Mouse (Mus musculus): ENCODE data around the gene S100a5. TPM values are rescaled to one million over a fixed set of nuclear protein-coding genes. Genes with fewer than 3 reads are reported as not detected.

The S100a5 gene
- polyA plus RNA-seq (2016; fragmentation: Nextera tagmentation; extraction: Ambion mirVana) = not detected in 2 replicates

GRCm38 (mm10) chr3:90608223-90608622 is at the start of gene S100a5:
S100a5 (plus strand) TSS chr3:90608523.
- ATAC-seq (ENCODE audit: low FRiP score, low read depth) = no peak
- Histone ChIP-seq H3K36me3 (no peaks in the 10 kb centered on the region), H3K4me1 (peaks cover 10% of the 10 kb centered on the region; the same call in 1 of the 2 replicates), H3K27ac (replicated peaks) (no peak within 1 kb of the TSS), H3K9me3 (no peaks in the 10 kb centered on the region), H3K9ac (replicated peaks) (no peak within 1 kb of the TSS), H3K4me3 (no peak within 1 kb of the TSS), H3K27me3 (peaks cover 5% of the 10 kb centered on the region), H3K4me2 (replicated peaks) (no peak within 1 kb of the TSS)
- whole genome bisulfite sequencing = 56% methylated on average over 3 of the region's 3 CpGs

GRCm38 (mm10) chr3:90560008-90560628 is 48.2 kb upstream of the S100a5 start, which contains the start of gene S100a3:
S100a3 (plus strand) TSS chr3:90560578.
- no peak within 1 kb of the TSS for H3K27ac ChIP-seq (replicated peaks)
- no peak for ATAC-seq (ENCODE audit: low FRiP score, low read depth)
- H3K4me3 ChIP-seq = no peak within 1 kb of the TSS
- 85% methylated on average over 6 of the region's 6 CpGs for WGBS
- no peak within 1 kb of the TSS for H3K4me2 ChIP-seq (replicated peaks)
- no peak within 1 kb of the TSS for H3K9ac ChIP-seq (replicated peaks)
- no peaks in the 10 kb centered on the region for H3K27me3 ChIP-seq
- H3K4me1 ChIP-seq = peaks cover 4% of the 10 kb centered on the region; the same call in 1 of the 2 replicates
- H3K36me3 ChIP-seq = no peaks in the 10 kb centered on the region
- H3K9me3 ChIP-seq = no peaks in the 10 kb centered on the region

- Histone ChIP-seq H3K27ac (replicated peaks) (no peak overlapping the region), H3K4me2 (replicated peaks) (no peak overlapping the region), H3K9ac (replicated peaks) (no peak overlapping the region), H3K4me1 (no peaks in the 10 kb centered on the region), H3K4me3 (no peak overlapping the region), H3K27me3 (no peaks in the 10 kb centered on the region), H3K36me3 (no peaks in the 10 kb centered on the region), H3K9me3 (no peaks in the 10 kb centered on the region)
- 90% methylated on average over 5 of the region's 5 CpGs for WGBS
- no peak for ATAC-seq (ENCODE audit: low FRiP score, low read depth)
These were observed 33.6 kb upstream of the S100a5 start for GRCm38 (mm10) chr3:90574691-90575090.

- Histone ChIP-seq H3K4me1 (no peaks in the 10 kb centered on the region), H3K4me2 (replicated peaks) (no peak overlapping the region), H3K9me3 (no peaks in the 10 kb centered on the region), H3K4me3 (no peak overlapping the region), H3K9ac (replicated peaks) (no peak overlapping the region), H3K36me3 (no peaks in the 10 kb centered on the region), H3K27me3 (no peaks in the 10 kb centered on the region), H3K27ac (replicated peaks) (no peak overlapping the region)
- WGBS = 84% methylated on average over 3 of the region's 3 CpGs
- no peak for ATAC-seq (ENCODE audit: low FRiP score, low read depth)
These were observed 33.0 kb upstream of the S100a5 start for GRCm38 (mm10) chr3:90575320-90575719.

GRCm38 (mm10) chr3:90576351-90577001 is 31.8 kb upstream of the S100a5 start:
- H3K9ac ChIP-seq (replicated peaks) = no peak overlapping the region
- no peaks in the 10 kb centered on the region for H3K27me3 ChIP-seq
- no peak overlapping the region for H3K4me2 ChIP-seq (replicated peaks)
- H3K36me3 ChIP-seq = no peaks in the 10 kb centered on the region
- H3K27ac ChIP-seq (replicated peaks) = no peak overlapping the region
- no peaks in the 10 kb centered on the region for H3K4me1 ChIP-seq
- no peaks in the 10 kb centered on the region for H3K9me3 ChIP-seq
- H3K4me3 ChIP-seq = no peak overlapping the region
- 74% methylated on average over 10 of the region's 10 CpGs for WGBS
- ATAC-seq (ENCODE audit: low FRiP score, low read depth) = no peak

- H3K4me1 ChIP-seq = no peaks in the 10 kb centered on the region
- H3K4me3 ChIP-seq = no peak overlapping the region
- no peaks in the 10 kb centered on the region for H3K36me3 ChIP-seq
- H3K4me2 ChIP-seq (replicated peaks) = no peak overlapping the region
- H3K27ac ChIP-seq (replicated peaks) = no peak overlapping the region
- H3K27me3 ChIP-seq = no peaks in the 10 kb centered on the region
- H3K9ac ChIP-seq (replicated peaks) = no peak overlapping the region
- 82% methylated on average over 7 of the region's 7 CpGs for WGBS
- no peaks in the 10 kb centered on the region for H3K9me3 ChIP-seq
- ATAC-seq (ENCODE audit: low FRiP score, low read depth) = no peak
These were observed 28.9 kb upstream of the S100a5 start for GRCm38 (mm10) chr3:90579433-90579832.

- H3K4me1 ChIP-seq = no peaks in the 10 kb centered on the region
- no peaks in the 10 kb centered on the region for H3K9me3 ChIP-seq
- H3K4me2 ChIP-seq (replicated peaks) = no peak overlapping the region
- no peak overlapping the region for H3K9ac ChIP-seq (replicated peaks)
- ATAC-seq (ENCODE audit: low FRiP score, low read depth) = no peak
- WGBS = 93% methylated on average over 5 of the region's 5 CpGs
- no peak overlapping the region for H3K27ac ChIP-seq (replicated peaks)
- no peaks in the 10 kb centered on the region for H3K36me3 ChIP-seq
- no peaks in the 10 kb centered on the region for H3K27me3 ChIP-seq
- H3K4me3 ChIP-seq = no peak overlapping the region
These were observed 27.2 kb upstream of the S100a5 start for GRCm38 (mm10) chr3:90581141-90581540.

GRCm38 (mm10) chr3:90582156-90582555 is 26.2 kb upstream of the S100a5 start:
- H3K27me3 ChIP-seq = no peaks in the 10 kb centered on the region
- no peaks in the 10 kb centered on the region for H3K4me1 ChIP-seq
- H3K27ac ChIP-seq (replicated peaks) = no peak overlapping the region
- H3K4me3 ChIP-seq = no peak overlapping the region
- ATAC-seq (ENCODE audit: low FRiP score, low read depth) = no peak
- WGBS = 94% methylated on average over 1 of the region's 1 CpGs
- no peaks in the 10 kb centered on the region for H3K9me3 ChIP-seq
- no peak overlapping the region for H3K9ac ChIP-seq (replicated peaks)
- no peaks in the 10 kb centered on the region for H3K36me3 ChIP-seq
- H3K4me2 ChIP-seq (replicated peaks) = no peak overlapping the region

GRCm38 (mm10) chr3:90582556-90582955 is 25.8 kb upstream of the S100a5 start:
- H3K4me3 ChIP-seq = no peak overlapping the region
- no peak for ATAC-seq (ENCODE audit: low FRiP score, low read depth)
- 86% methylated on average over 4 of the region's 4 CpGs for WGBS
- no peak overlapping the region for H3K4me2 ChIP-seq (replicated peaks)
- H3K4me1 ChIP-seq = no peaks in the 10 kb centered on the region
- H3K9me3 ChIP-seq = no peaks in the 10 kb centered on the region
- no peak overlapping the region for H3K27ac ChIP-seq (replicated peaks)
- H3K9ac ChIP-seq (replicated peaks) = no peak overlapping the region
- H3K27me3 ChIP-seq = no peaks in the 10 kb centered on the region
- H3K36me3 ChIP-seq = no peaks in the 10 kb centered on the region

- Histone ChIP-seq H3K27ac (replicated peaks) (no peak overlapping the region), H3K4me2 (replicated peaks) (no peak overlapping the region), H3K36me3 (no peaks in the 10 kb centered on the region), H3K27me3 (no peaks in the 10 kb centered on the region), H3K9me3 (no peaks in the 10 kb centered on the region), H3K9ac (replicated peaks) (no peak overlapping the region), H3K4me1 (no peaks in the 10 kb centered on the region), H3K4me3 (no peak overlapping the region)
- 51% methylated on average over 3 of the region's 3 CpGs for WGBS
- no peak for ATAC-seq (ENCODE audit: low FRiP score, low read depth)
These were observed 24.4 kb upstream of the S100a5 start for GRCm38 (mm10) chr3:90583893-90584292.

- ATAC-seq (ENCODE audit: low FRiP score, low read depth) = no peak; the same call in 1 of the 2 replicates
- no peaks in the 10 kb centered on the region for H3K36me3 ChIP-seq
- 31% methylated on average over 5 of the region's 5 CpGs for WGBS
- H3K4me3 ChIP-seq = no peak overlapping the region
- H3K9ac ChIP-seq (replicated peaks) = no peak overlapping the region
- no peaks in the 10 kb centered on the region for H3K9me3 ChIP-seq
- no peaks in the 10 kb centered on the region for H3K27me3 ChIP-seq
- H3K4me2 ChIP-seq (replicated peaks) = no peak overlapping the region
- H3K4me1 ChIP-seq = no peaks in the 10 kb centered on the region
- no peak overlapping the region for H3K27ac ChIP-seq (replicated peaks)
These were observed 22.7 kb upstream of the S100a5 start for GRCm38 (mm10) chr3:90585595-90585994.

- WGBS = 86% methylated on average over 15 of the region's 15 CpGs
- Histone ChIP-seq H3K4me3 (no peak overlapping the region), H3K27me3 (no peaks in the 10 kb centered on the region), H3K36me3 (no peaks in the 10 kb centered on the region), H3K9me3 (no peaks in the 10 kb centered on the region), H3K4me2 (replicated peaks) (no peak overlapping the region), H3K4me1 (no peaks in the 10 kb centered on the region), H3K27ac (replicated peaks) (no peak overlapping the region), H3K9ac (replicated peaks) (no peak overlapping the region)
- no peak for ATAC-seq (ENCODE audit: low FRiP score, low read depth)
These were observed 22.2 kb upstream of the S100a5 start for GRCm38 (mm10) chr3:90586016-90586643.
